Mouse (Mus musculus) cortical plate, adult 2 months (tissue): ENCODE measurements around the gene Tspan33. TPM values are rescaled to one million over a fixed set of nuclear protein-coding genes. Genes with fewer than 3 reads are reported as not detected.

Source experiments
- H3K27ac ChIP-seq: fragments of 200-500 bp; 2 replicates; pipeline ENCODE4 v1.5.1; 2012; ENCODE audit warnings: low read length, control low read depth, inconsistent platforms; ENCODE audit not compliant: insufficient read depth
- H3K4me1 ChIP-seq: fragments of 200-500 bp; 2 replicates; pipeline ENCODE4 v1.6.1; 2011; ENCODE audit warnings: low read length; ENCODE audit not compliant: control insufficient read depth, insufficient read depth
- H3K4me3 ChIP-seq: fragments of 200-500 bp; 2 replicates; pipeline ENCODE4 v1.5.1; 2011; ENCODE audit warnings: mild to moderate bottlenecking, low read length, control low read depth; ENCODE audit not compliant: insufficient read depth
- CTCF ChIP-seq: fragments of 200-500 bp; IDR thresholded peaks from 2 replicates; pipeline ENCODE4 v1.5.1; 2011; ENCODE audit warnings: mild to moderate bottlenecking, control low read depth, low read length; ENCODE audit not compliant: insufficient read depth; ENCODE audit errors: extremely low read depth
- POLR2A ChIP-seq: fragments of 200-500 bp; IDR thresholded peaks from 2 replicates; pipeline ENCODE4 v1.6.1; 2011; ENCODE audit warnings: mild to moderate bottlenecking, low read length, control low read depth; ENCODE audit not compliant: insufficient read depth; ENCODE audit errors: extremely low read depth
- polyA plus RNA-seq: library from polyadenylated mRNA; depleted of rRNA; stranded (reverse); fragments of >200 nt; gene quantifications from 2 replicates; pipeline ENCODE4 v1.2.3, GENCODE M21; 2012; rRNA removed

Tspan33 gene
- polyA plus RNA-seq: 28.8 and 30.1 TPM in 2 replicates

DNA sequence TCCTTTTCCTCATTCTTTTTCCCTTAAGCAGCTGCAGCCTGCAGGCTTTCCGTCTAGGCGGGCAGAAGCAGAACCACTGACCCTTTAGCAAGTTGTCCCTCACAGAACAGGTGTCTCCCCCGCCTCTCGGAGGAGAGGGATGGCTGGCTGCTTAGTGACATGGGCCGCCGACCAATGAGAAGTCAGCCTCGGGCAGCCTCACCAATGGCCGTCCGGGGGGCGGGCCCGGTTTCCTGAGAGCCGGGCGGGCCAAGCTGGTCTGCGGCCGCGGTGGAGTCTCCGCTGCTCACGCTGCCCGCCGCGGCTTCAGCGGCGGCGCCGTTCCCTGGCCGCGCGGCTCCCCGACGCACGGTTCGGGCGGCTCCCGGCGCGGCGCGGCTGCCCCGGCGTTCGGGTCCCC, at the start of gene Tspan33:
TSS of gene Tspan33 (plus strand) at position 270 of the 400 bp plus-strand sequence.
- Histone ChIP-seq H3K27ac (no peak within 1 kb of the TSS), H3K4me3 (peak within 1 kb of the TSS; percentile 64), H3K4me1 (peaks cover 2% of the 10 kb centered on the region; the same call in 1 of the 2 replicates)
- TF ChIP-seq POLR2A (0 out of 2 replicates have a peak, but pooled peaks have one; percentile 15), CTCF (no peak)

- peak; percentile 99 for TF ChIP-seq CTCF
- TF ChIP-seq POLR2A: no peak
- Histone ChIP-seq H3K4me3 (no peak overlapping the region), H3K27ac (no peak overlapping the region), H3K4me1 (no peaks in the 10 kb centered on the region)
Observed at GRCm38 (mm10) chr6:29649494-29650169, 44.4 kb upstream of the Tspan33 start.

DNA sequence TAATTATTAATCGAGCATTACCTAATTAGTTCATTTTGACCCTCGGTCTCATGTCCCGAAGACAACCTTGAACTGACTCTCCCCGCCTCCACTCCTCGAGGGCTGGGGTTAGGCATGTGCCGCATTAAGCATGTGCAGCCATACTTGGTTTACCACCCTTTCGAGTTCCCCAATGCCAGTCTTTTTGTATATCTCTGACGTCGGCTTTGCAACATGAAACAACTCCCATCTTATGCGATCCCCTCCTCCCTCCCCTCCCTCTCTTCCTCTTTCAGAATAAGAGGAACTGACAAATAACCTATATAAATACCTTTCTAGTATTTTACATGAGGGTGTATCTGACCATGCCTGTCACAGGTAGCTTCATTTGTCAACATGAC, 43.9 kb upstream of the Tspan33 start:
- Histone ChIP-seq H3K4me1 (no peaks in the 10 kb centered on the region), H3K27ac (no peak overlapping the region), H3K4me3 (no peak overlapping the region)
- TF ChIP-seq POLR2A (no peak), CTCF (no peak)

- no peak for TF ChIP-seq CTCF
- H3K4me1 ChIP-seq: no peaks in the 10 kb centered on the region
- no peak overlapping the region for H3K27ac ChIP-seq
- no peak overlapping the region for H3K4me3 ChIP-seq
Observed at GRCm38 (mm10) chr6:29653271-29653670, 40.8 kb upstream of the Tspan33 start.

DNA sequence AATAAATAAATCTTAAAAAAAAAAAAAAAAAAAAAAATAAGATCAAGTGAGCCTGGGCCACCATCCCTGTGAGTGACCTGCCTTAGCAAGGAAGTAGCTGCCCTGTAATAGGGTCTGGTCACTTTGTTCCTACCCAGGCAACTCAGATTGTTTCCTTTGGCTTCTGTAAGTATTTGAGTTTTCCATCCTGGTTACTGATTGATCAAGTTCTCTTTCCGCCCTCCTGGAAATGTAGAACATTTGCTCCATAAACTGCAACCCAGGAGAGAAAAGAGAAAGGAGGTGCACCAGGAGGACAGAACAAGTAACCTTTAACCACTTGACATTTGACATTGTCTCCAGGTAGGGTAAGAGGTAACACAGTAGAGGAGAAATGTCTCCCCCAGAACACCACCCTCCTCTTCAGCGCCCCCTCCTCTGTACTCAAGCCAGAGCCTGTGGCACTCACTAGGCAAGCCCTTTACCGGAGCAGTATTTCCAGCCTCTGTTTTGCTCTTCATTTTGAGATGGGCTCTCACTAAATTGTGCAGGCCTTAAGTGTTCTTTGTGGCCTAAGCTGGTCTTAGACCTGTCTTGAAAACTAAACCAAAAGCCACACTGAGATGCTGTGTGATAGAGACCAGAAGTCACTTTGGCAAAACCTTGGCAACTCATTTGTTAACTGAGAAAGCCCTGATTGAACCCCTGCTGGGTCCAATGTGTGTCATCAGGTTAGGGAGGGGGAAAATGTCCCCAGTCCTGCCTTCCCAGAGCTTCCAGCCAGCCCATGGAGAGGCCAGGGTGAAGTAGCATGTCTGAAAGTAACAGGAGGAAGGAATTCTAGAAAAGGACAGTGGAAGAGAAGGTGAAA, 35.2 kb upstream of the Tspan33 start:
- Histone ChIP-seq H3K27ac (no peak overlapping the region), H3K4me1 (no peaks in the 10 kb centered on the region), H3K4me3 (no peak overlapping the region)
- TF ChIP-seq POLR2A (no peak), CTCF (no peak)

- TF ChIP-seq CTCF: no peak
- TF ChIP-seq POLR2A: no peak
- H3K27ac ChIP-seq: no peak overlapping the region
- no peaks in the 10 kb centered on the region for H3K4me1 ChIP-seq
- no peak overlapping the region for H3K4me3 ChIP-seq
Observed at GRCm38 (mm10) chr6:29659964-29660363, 34.1 kb upstream of the Tspan33 start.

DNA sequence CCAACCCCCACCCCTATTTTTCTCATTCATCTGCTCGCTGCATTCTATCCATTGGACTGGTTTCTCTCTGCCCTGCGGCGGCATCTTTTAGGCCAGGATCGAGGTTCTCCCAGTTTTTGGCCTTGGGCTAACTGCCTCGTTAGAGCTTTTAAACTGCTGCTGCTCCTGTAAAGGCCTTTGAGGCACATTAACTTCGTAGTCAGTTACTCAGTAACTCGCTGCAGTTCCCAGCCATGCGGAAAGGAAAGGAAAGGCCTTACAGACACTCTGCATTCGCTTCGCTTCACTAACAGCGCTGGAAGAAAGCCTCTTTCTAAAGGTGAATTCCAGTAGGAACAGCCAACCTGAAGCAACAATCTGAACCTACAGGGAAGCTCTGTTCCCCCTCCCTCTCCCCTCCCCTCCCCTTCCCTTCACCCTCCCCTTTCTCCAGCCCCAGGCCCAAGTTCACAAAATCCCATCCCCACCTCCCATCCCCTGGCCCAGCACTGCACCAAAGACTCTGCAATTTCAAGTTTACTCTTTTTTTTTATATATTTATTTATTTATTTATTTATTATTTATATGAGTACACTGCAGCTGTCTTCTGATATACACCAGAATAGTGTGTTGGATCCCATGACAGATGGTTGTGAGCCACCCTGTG, 33.2 kb upstream of the Tspan33 start:
- Histone ChIP-seq H3K4me1 (no peaks in the 10 kb centered on the region), H3K27ac (no peak overlapping the region), H3K4me3 (no peak overlapping the region)
- TF ChIP-seq CTCF (no peak), POLR2A (no peak)

DNA sequence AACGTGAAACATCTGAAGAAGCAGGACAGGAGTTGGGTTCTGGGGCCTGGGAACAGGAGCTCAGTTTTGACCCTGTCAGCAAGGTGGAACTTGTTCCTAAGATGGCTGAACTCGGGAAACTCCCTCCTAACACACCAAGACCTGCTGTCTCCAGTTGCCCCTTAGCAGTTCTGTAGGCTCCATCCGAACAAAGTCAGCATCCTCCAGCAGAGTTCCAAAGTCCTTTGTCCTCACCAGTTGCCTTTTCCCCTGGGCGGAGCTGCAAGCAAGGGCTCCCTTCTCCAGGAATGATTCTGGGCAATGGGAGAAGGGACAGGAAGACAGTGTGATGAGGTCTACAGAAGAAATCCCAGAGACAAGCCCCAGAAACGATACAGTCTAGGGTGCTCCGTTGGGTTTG, 26.8 kb upstream of the Tspan33 start:
- no peak for TF ChIP-seq CTCF
- no peak for TF ChIP-seq POLR2A
- Histone ChIP-seq H3K4me1 (no peaks in the 10 kb centered on the region), H3K4me3 (no peak overlapping the region)

GRCm38 (mm10) chr6:29671741-29672140, 22.3 kb upstream of the Tspan33 start:
- Histone ChIP-seq H3K4me1 (no peaks in the 10 kb centered on the region), H3K4me3 (no peak overlapping the region), H3K27ac (no peak overlapping the region)
- no peak for TF ChIP-seq POLR2A
- TF ChIP-seq CTCF: no peak

More for the DNA sequence above, 26.8 kb upstream of the Tspan33 start:
- H3K27ac ChIP-seq: no peak overlapping the region
